Mouse (Mus musculus): ENCODE results near the gene Dcaf12. TPM values are rescaled to one million over a fixed set of nuclear protein-coding genes. Genes with fewer than 3 reads are reported as not detected.
A peak's percentile ranks its signal among the peaks of the same experiment; 100 is the strongest.

Gene Dcaf12
- polyA plus RNA-seq, 1 experiment: 27.1 TPM

- TF ChIP-seq USF1 (IDR thresholded peaks at IDR 0.05; ENCODE audit: low read depth) (peak; percentile 55), TCF12 (IDR thresholded peaks at IDR 0.05; ENCODE audit: insufficient read depth, poor library complexity, severe bottlenecking) (no peak)
- Histone ChIP-seq H3K79me2 (ENCODE audit: control insufficient read depth, insufficient read depth) (no peaks in the 10 kb centered on the region), H3K4me3 (no peak overlapping the region), H3K27me3 (ENCODE audit: control insufficient read depth, insufficient read depth, insufficient read length) (no peaks in the 10 kb centered on the region), H3K4me2 (ENCODE audit: low read depth) (peak overlapping the region; percentile 70), H3ac (ENCODE audit: control insufficient read depth, insufficient read length) (no peak overlapping the region), H3K36me3 (ENCODE audit: control insufficient read depth, insufficient read depth) (no peaks in the 10 kb centered on the region)
Observed at GRCm38 (mm10) chr4:41331085-41331484, 16.4 kb upstream of the Dcaf12 start.

- no peak for TF ChIP-seq REST (IDR thresholded peaks at IDR 0.05; ENCODE audit: insufficient read depth, insufficient read length)
- no peak for TF ChIP-seq MAX (IDR thresholded peaks at IDR 0.05; ENCODE audit: low read depth)
- TF ChIP-seq TCF3 (IDR thresholded peaks at IDR 0.05; ENCODE audit: insufficient read length, low read depth): no peak
- TF ChIP-seq SRF (IDR thresholded peaks at IDR 0.05; ENCODE audit: control insufficient read depth, insufficient read length, low read depth): no peak
- no peak for TF ChIP-seq E2F4 (IDR thresholded peaks at IDR 0.05; ENCODE audit: insufficient read depth)
- TF ChIP-seq CEBPB (IDR thresholded peaks at IDR 0.05; ENCODE audit: insufficient read depth, poor library complexity, severe bottlenecking): no peak
- no peak for TF ChIP-seq POLR2A (IDR thresholded peaks at IDR 0.05; ENCODE audit: insufficient read length, low read depth)
- no peak for TF ChIP-seq POLR2AphosphoS2 (IDR thresholded peaks at IDR 0.05; ENCODE audit: insufficient read length, low read depth)
- no peak for TF ChIP-seq MYOG (IDR thresholded peaks at IDR 0.05; ENCODE audit: control insufficient read depth in 1 of 3, insufficient read depth in 1 of 3, insufficient read length in 2 of 3, low read depth in 2 of 3)
- no peak for TF ChIP-seq MYOD1 (IDR thresholded peaks at IDR 0.05; ENCODE audit: control insufficient read depth in 1 of 3, insufficient read length in 2 of 3, low read depth in 2 of 3)
- TF ChIP-seq USF1 (IDR thresholded peaks at IDR 0.05; ENCODE audit: low read depth): no peak
- no peak for TF ChIP-seq TCF12 (IDR thresholded peaks at IDR 0.05; ENCODE audit: insufficient read depth, poor library complexity, severe bottlenecking)
- no peak overlapping the region for H3K4me2 ChIP-seq (ENCODE audit: low read depth)
- H3K79me2 ChIP-seq (ENCODE audit: control insufficient read depth, insufficient read depth): no peaks in the 10 kb centered on the region
- H3K4me3 ChIP-seq: no peak overlapping the region
- H3K36me3 ChIP-seq (ENCODE audit: control insufficient read depth, insufficient read depth): no peaks in the 10 kb centered on the region
- H3K27me3 ChIP-seq (ENCODE audit: control insufficient read depth, insufficient read depth, insufficient read length): no peaks in the 10 kb centered on the region
- H3ac ChIP-seq (ENCODE audit: control insufficient read depth, insufficient read length): no peak overlapping the region
Observed at GRCm38 (mm10) chr4:41329481-41329880, 14.8 kb upstream of the Dcaf12 start.

GRCm38 (mm10) chr4:41326876-41327275, 12.2 kb upstream of the Dcaf12 start:
- no peak for TF ChIP-seq REST (IDR thresholded peaks at IDR 0.05; ENCODE audit: insufficient read depth, insufficient read length)
- no peak for TF ChIP-seq E2F4 (IDR thresholded peaks at IDR 0.05; ENCODE audit: insufficient read depth)
- TF ChIP-seq MYOG (IDR thresholded peaks at IDR 0.05; ENCODE audit: control insufficient read depth in 1 of 3, insufficient read depth in 1 of 3, insufficient read length in 2 of 3, low read depth in 2 of 3): no peak
- TF ChIP-seq POLR2AphosphoS2 (IDR thresholded peaks at IDR 0.05; ENCODE audit: insufficient read length, low read depth): no peak
- TF ChIP-seq MYOD1 (IDR thresholded peaks at IDR 0.05; ENCODE audit: control insufficient read depth in 1 of 3, insufficient read length in 2 of 3, low read depth in 2 of 3): no peak
- TF ChIP-seq TCF12 (IDR thresholded peaks at IDR 0.05; ENCODE audit: insufficient read depth, poor library complexity, severe bottlenecking): no peak
- no peak for TF ChIP-seq POLR2A (IDR thresholded peaks at IDR 0.05; ENCODE audit: insufficient read length, low read depth)
- no peak for TF ChIP-seq USF1 (IDR thresholded peaks at IDR 0.05; ENCODE audit: low read depth)
- H3K4me2 ChIP-seq (ENCODE audit: low read depth): no peak overlapping the region
- no peak overlapping the region for H3ac ChIP-seq (ENCODE audit: control insufficient read depth, insufficient read length)
- H3K79me2 ChIP-seq (ENCODE audit: control insufficient read depth, insufficient read depth): no peaks in the 10 kb centered on the region
- H3K27me3 ChIP-seq (ENCODE audit: control insufficient read depth, insufficient read depth, insufficient read length): no peaks in the 10 kb centered on the region
- no peak overlapping the region for H3K4me3 ChIP-seq
- no peaks in the 10 kb centered on the region for H3K36me3 ChIP-seq (ENCODE audit: control insufficient read depth, insufficient read depth)

GRCm38 (mm10) chr4:41320971-41321370, 6.3 kb upstream of the Dcaf12 start:
- TF ChIP-seq POLR2AphosphoS2 (IDR thresholded peaks at IDR 0.05; ENCODE audit: insufficient read length, low read depth) (no peak), POLR2A (IDR thresholded peaks at IDR 0.05; ENCODE audit: insufficient read length, low read depth) (no peak), REST (IDR thresholded peaks at IDR 0.05; ENCODE audit: insufficient read depth, insufficient read length) (no peak), CEBPB (IDR thresholded peaks at IDR 0.05; ENCODE audit: insufficient read depth, poor library complexity, severe bottlenecking) (no peak)
- Histone ChIP-seq H3K36me3 (ENCODE audit: control insufficient read depth, insufficient read depth) (no peaks in the 10 kb centered on the region), H3K27me3 (ENCODE audit: control insufficient read depth, insufficient read depth, insufficient read length) (no peaks in the 10 kb centered on the region), H3ac (ENCODE audit: control insufficient read depth, insufficient read length) (no peak overlapping the region), H3K79me2 (ENCODE audit: control insufficient read depth, insufficient read depth) (no peaks in the 10 kb centered on the region), H3K4me2 (ENCODE audit: low read depth) (no peak overlapping the region), H3K4me3 (no peak overlapping the region)

GRCm38 (mm10) chr4:41318267-41318666, 3.6 kb upstream of the Dcaf12 start:
- peak in 2 of 3 experiments; percentile 26 to 69 for TF ChIP-seq MYOD1 (IDR thresholded peaks at IDR 0.05; ENCODE audit: control insufficient read depth in 1 of 3, insufficient read length in 2 of 3, low read depth in 2 of 3)
- TF ChIP-seq REST (IDR thresholded peaks at IDR 0.05; ENCODE audit: insufficient read depth, insufficient read length): no peak
- TF ChIP-seq TCF3 (IDR thresholded peaks at IDR 0.05; ENCODE audit: insufficient read length, low read depth): no peak
- TF ChIP-seq MAX (IDR thresholded peaks at IDR 0.05; ENCODE audit: low read depth): no peak
- no peak for TF ChIP-seq USF1 (IDR thresholded peaks at IDR 0.05; ENCODE audit: low read depth)
- TF ChIP-seq E2F4 (IDR thresholded peaks at IDR 0.05; ENCODE audit: insufficient read depth): no peak
- TF ChIP-seq TCF12 (IDR thresholded peaks at IDR 0.05; ENCODE audit: insufficient read depth, poor library complexity, severe bottlenecking): no peak
- TF ChIP-seq POLR2AphosphoS2 (IDR thresholded peaks at IDR 0.05; ENCODE audit: insufficient read length, low read depth): no peak
- TF ChIP-seq MYOG (IDR thresholded peaks at IDR 0.05; ENCODE audit: control insufficient read depth in 1 of 3, insufficient read depth in 1 of 3, insufficient read length in 2 of 3, low read depth in 2 of 3): peak in 1 of 3 experiments; percentile 59

More at GRCm38 (mm10) chr4:41318267-41318666, 3.6 kb upstream of the Dcaf12 start:
- Histone ChIP-seq H3K4me3 (no peak overlapping the region), H3K79me2 (ENCODE audit: control insufficient read depth, insufficient read depth) (peaks cover 9% of the 10 kb centered on the region), H3ac (ENCODE audit: control insufficient read depth, insufficient read length) (no peak overlapping the region), H3K27me3 (ENCODE audit: control insufficient read depth, insufficient read depth, insufficient read length) (no peaks in the 10 kb centered on the region), H3K36me3 (ENCODE audit: control insufficient read depth, insufficient read depth) (no peaks in the 10 kb centered on the region), H3K4me2 (ENCODE audit: low read depth) (no peak overlapping the region)

Measured in myocyte (in vitro differentiated cells).